Mouse (Mus musculus) limb, embryonic 13.5 days (tissue): ENCODE results near the gene Pkd1l2. TPM values are rescaled to one million over a fixed set of nuclear protein-coding genes. Genes with fewer than 3 reads are reported as not detected.
A peak's percentile ranks its signal among the peaks of the same experiment; 100 is the strongest.

Experiments
- ATAC-seq: fragments of 200-750 bp; cut with Nextera tagmentation; 2 replicates; pipeline ENCODE4 v1.8.0; 2017; ENCODE audit warnings: low read depth, moderate number of reproducible peaks, moderate TSS enrichment; ENCODE audit not compliant: low FRiP score
- H3K27ac ChIP-seq: fragments of 300-500 bp; sonication (generic); 2 replicates; pipeline ENCODE4 v1.5.1; 2015; ENCODE audit warnings: inconsistent platforms, mild to moderate bottlenecking, moderate library complexity
- H3K27me3 ChIP-seq: fragments of 300-500 bp; sonication (generic); 2 replicates; pipeline ENCODE4 v1.6.1; 2015; ENCODE audit warnings: mild to moderate bottlenecking, inconsistent platforms
- H3K36me3 ChIP-seq: fragments of 300-500 bp; sonication (generic); 2 replicates; pipeline ENCODE4 v1.6.1; 2015; ENCODE audit warnings: inconsistent platforms, mild to moderate bottlenecking, moderate library complexity
- H3K4me1 ChIP-seq: fragments of 300-500 bp; sonication (generic); 2 replicates; pipeline ENCODE4 v1.6.1; 2015; ENCODE audit warnings: inconsistent platforms
- H3K4me2 ChIP-seq: fragments of 300-500 bp; sonication (generic); replicated peaks from 2 replicates; pipeline ENCODE4 v1.6.1; 2015; ENCODE audit warnings: inconsistent platforms, mild to moderate bottlenecking, moderate library complexity
- H3K4me3 ChIP-seq: fragments of 300-500 bp; sonication (generic); 2 replicates; pipeline ENCODE4 v1.5.1; 2015; ENCODE audit warnings: moderate library complexity, mild to moderate bottlenecking, inconsistent platforms
- H3K9ac ChIP-seq: fragments of 300-500 bp; sonication (generic); 2 replicates; pipeline ENCODE4 v1.6.1; 2015; ENCODE audit warnings: mild to moderate bottlenecking, inconsistent platforms
- H3K9me3 ChIP-seq: fragments of 300-500 bp; sonication (generic); 2 replicates; pipeline ENCODE4 v1.6.1; 2016; ENCODE audit warnings: inconsistent platforms
- WGBS: fragments of 180-500 bp; shearing (Covaris S2); methylation state at CpG from one replicate; pipeline ENCODE4 v1.1.7; 2015; 5-methylcytosine and 5-hydroxymethylcytosine counted together
- polyA plus RNA-seq: library from polyadenylated mRNA; unstranded; fragments of >200 nt; fragmentation: Nextera tagmentation; extraction: Ambion mirVana; gene quantifications from 2 replicates; pipeline ENCODE4 v1.2.1, GENCODE M21; 2015

The Pkd1l2 gene
- polyA plus RNA-seq, 1 experiment from 2014 or later = not detected

DNA sequence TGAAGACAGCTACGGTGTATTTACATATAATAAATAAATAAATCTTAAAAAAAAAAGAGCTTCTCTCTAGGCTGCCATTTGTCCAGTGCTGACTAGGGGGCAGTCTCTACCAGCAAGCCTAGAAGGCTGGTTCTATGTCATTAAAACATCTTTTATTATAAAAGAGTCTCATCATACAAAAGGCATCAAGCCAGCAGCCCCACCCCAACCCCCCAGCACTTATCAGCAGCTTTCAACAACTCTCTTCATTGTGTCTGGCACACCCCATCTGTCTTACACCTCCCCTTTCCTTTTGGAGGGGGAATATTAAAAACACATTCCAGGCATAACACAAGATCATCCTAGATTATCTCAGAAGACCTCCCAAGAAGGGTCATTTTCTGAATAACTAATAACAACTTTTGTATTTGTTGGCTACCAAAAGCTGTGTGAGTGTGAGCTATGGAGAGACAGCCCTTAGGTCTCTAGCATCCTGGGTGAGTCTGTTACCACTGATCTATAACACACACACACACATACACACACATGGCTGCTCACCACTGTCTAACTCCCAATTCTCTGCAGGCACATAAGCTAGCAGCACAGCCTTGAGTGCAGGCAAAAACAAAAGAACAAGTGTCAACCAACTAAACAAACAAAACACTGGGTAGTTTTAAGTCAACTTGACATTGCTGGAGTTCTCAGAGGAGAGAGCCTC is 59.8 kb downstream of the Pkd1l2 start:
- ATAC-seq = no peak
- Histone ChIP-seq H3K27ac (no peak overlapping the region), H3K27me3 (no peaks in the 10 kb centered on the region), H3K4me3 (no peak overlapping the region), H3K36me3 (no peaks in the 10 kb centered on the region), H3K9me3 (no peaks in the 10 kb centered on the region), H3K4me2 (no peak overlapping the region), H3K9ac (no peak overlapping the region), H3K4me1 (no peaks in the 10 kb centered on the region)
- WGBS = 73% methylated on average over 1 of the region's 1 CpGs

DNA sequence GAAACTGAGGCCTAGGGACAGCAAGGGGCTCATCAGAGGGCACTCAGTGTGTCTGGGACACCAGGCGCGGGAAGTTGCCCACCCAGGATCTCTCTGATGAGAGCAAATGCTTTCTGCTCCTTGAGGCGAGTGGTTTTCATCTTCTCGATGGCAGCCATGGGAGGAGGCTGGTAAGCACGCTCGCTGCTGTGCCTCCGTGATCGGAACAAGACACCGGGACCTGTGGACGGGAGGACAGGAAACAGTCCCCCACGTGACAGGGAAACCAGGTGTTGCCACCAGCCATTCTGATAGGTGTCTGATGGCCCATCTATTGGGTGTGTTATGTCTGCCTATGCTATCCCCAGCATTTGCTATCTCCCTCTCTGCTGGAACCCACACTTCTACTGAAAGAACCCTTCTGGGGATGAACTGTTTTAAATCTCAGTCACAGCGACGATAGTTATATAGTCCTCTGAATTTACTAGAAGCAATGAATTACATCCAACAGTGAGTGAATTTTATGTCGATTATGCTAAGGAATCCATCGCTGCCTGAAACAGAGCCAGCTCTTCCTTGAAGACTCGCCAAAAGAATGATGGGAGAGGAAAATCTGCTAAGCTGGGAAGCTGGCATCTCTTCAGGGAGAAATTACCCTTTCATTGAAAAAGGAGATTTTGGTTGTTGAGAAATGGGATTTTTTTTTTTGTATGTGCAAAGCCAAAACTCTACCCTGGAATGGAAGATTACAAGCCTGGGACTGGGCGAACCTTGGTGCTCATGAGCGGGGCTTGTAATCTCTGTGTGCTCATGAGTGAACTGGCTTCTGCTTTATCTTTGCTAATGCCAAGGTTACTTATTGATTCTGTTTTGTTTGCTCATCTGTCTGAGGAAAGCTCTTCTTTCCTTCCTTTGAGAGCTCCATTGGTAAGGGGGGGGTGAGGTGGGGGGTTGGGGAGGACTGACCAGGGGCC is 62.6 kb downstream of the Pkd1l2 start:
- WGBS = 75% methylated on average over 18 of the region's 18 CpGs
- H3K9me3 ChIP-seq = no peaks in the 10 kb centered on the region; the same call in 1 of the 2 replicates
- no peaks in the 10 kb centered on the region for H3K27me3 ChIP-seq
- no peak overlapping the region for H3K4me3 ChIP-seq
- H3K4me2 ChIP-seq = no peak overlapping the region
- no peak overlapping the region for H3K9ac ChIP-seq
- no peaks in the 10 kb centered on the region for H3K36me3 ChIP-seq
- no peaks in the 10 kb centered on the region for H3K4me1 ChIP-seq
- no peak overlapping the region for H3K27ac ChIP-seq
- no peak for ATAC-seq

DNA sequence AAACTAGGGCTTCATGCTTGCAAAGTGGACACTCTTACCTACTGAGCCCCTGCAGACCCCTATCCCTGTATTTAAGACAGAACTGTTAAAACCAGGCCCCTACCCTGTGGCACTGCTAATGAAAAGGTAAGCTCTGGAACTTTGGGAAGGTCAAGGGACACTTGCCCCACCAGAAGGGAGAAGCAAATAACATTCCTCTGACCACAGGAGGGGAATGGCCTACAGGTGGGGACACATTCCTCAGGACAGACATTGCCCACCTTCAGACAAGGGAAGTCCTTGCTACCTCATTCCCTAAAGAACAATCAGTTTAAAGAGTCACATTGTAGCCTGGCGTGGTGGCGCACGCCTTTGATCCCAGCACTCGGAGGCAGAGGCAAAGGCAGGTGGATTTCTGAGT is 64.4 kb downstream of the Pkd1l2 start:
- WGBS = 83% methylated on average over 4 of the region's 4 CpGs
- no peak for ATAC-seq
- H3K27ac ChIP-seq = no peak overlapping the region
- no peaks in the 10 kb centered on the region for H3K27me3 ChIP-seq
- H3K9me3 ChIP-seq = no peaks in the 10 kb centered on the region; the same call in 1 of the 2 replicates
- H3K4me1 ChIP-seq = no peaks in the 10 kb centered on the region
- no peaks in the 10 kb centered on the region for H3K36me3 ChIP-seq
- H3K4me3 ChIP-seq = no peak overlapping the region
- no peak overlapping the region for H3K9ac ChIP-seq
- no peak overlapping the region for H3K4me2 ChIP-seq

DNA sequence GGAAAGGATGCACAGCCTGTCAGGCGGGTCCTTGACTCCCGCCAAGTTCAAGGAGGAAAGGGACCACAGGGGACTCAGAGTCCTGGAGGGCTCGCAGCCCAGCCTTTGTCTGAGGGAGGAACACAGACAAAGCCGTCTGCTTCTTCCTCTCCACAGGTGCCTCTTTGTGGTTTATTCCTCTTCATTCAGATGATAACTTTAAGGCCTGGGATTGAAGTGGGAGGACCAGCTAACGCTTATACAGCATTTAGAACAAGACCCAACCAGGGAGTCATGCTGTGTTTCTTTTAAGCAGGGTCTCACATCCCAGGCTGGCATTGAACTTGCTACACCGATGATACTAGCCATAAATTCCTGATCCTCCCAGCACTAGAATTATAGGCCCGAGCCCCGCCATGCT is 65.2 kb downstream of the Pkd1l2 start:
- H3K4me1 ChIP-seq = no peaks in the 10 kb centered on the region
- H3K4me2 ChIP-seq = no peak overlapping the region
- H3K36me3 ChIP-seq = no peaks in the 10 kb centered on the region
- no peak overlapping the region for H3K27ac ChIP-seq
- no peaks in the 10 kb centered on the region; the same call in 1 of the 2 replicates for H3K9me3 ChIP-seq
- WGBS = 59% methylated on average over 8 of the region's 8 CpGs
- H3K9ac ChIP-seq = no peak overlapping the region
- no peaks in the 10 kb centered on the region for H3K27me3 ChIP-seq
- no peak for ATAC-seq
- no peak overlapping the region for H3K4me3 ChIP-seq

GRCm38 (mm10) chr8:117015670-117016069 is 66.6 kb downstream of the Pkd1l2 start:
- Histone ChIP-seq H3K9ac (no peak overlapping the region), H3K27me3 (no peaks in the 10 kb centered on the region), H3K4me3 (no peak overlapping the region), H3K4me1 (no peaks in the 10 kb centered on the region), H3K36me3 (no peaks in the 10 kb centered on the region), H3K27ac (no peak overlapping the region), H3K9me3 (no peaks in the 10 kb centered on the region; the same call in 1 of the 2 replicates), H3K4me2 (no peak overlapping the region)
- no peak for ATAC-seq
- WGBS = 57% methylated on average over 4 of the region's 4 CpGs

DNA sequence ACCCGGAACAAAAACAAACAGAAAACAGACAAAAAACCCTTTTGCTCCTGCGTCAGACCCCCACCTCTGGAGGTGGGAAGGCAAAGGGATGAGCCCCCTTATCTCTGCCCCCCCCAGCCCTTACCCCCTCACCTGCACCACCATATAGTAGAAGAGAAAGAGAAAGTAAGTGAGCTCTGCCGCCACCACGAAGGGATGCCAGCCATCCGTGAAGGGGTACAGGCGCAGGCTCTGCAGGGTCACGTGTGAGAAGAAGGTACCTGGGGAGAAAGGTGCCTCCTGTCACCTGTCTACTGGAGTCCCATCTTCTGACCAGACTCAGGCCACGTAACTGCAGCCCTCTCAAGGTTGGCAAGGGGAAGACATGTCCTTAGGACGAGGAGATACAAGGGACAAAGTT is 70.9 kb downstream of the Pkd1l2 start:
- WGBS = 85% methylated on average over 9 of the region's 9 CpGs
- Histone ChIP-seq H3K9ac (no peak overlapping the region), H3K4me3 (no peak overlapping the region), H3K27ac (no peak overlapping the region), H3K4me2 (no peak overlapping the region), H3K36me3 (no peaks in the 10 kb centered on the region), H3K4me1 (no peaks in the 10 kb centered on the region), H3K27me3 (no peaks in the 10 kb centered on the region), H3K9me3 (no peaks in the 10 kb centered on the region; the same call in 1 of the 2 replicates)
- ATAC-seq = no peak

GRCm38 (mm10) chr8:116994016-116994716 is 88.1 kb downstream of the Pkd1l2 start:
- Histone ChIP-seq H3K27me3 (no peaks in the 10 kb centered on the region), H3K9me3 (no peaks in the 10 kb centered on the region), H3K4me1 (peaks cover 13% of the 10 kb centered on the region), H3K4me3 (peak overlapping the region; percentile 74), H3K4me2 (peak overlapping the region; percentile 76), H3K36me3 (0 out of 2 replicates have a peak, but pooled peaks cover 3% of the 10 kb centered on the region), H3K9ac (peak overlapping the region; percentile 52; the same call in 1 of the 2 replicates), H3K27ac (peak overlapping the region; percentile 39)
- WGBS = 54% methylated on average over 11 of the region's 11 CpGs
- ATAC-seq = no peak

DNA sequence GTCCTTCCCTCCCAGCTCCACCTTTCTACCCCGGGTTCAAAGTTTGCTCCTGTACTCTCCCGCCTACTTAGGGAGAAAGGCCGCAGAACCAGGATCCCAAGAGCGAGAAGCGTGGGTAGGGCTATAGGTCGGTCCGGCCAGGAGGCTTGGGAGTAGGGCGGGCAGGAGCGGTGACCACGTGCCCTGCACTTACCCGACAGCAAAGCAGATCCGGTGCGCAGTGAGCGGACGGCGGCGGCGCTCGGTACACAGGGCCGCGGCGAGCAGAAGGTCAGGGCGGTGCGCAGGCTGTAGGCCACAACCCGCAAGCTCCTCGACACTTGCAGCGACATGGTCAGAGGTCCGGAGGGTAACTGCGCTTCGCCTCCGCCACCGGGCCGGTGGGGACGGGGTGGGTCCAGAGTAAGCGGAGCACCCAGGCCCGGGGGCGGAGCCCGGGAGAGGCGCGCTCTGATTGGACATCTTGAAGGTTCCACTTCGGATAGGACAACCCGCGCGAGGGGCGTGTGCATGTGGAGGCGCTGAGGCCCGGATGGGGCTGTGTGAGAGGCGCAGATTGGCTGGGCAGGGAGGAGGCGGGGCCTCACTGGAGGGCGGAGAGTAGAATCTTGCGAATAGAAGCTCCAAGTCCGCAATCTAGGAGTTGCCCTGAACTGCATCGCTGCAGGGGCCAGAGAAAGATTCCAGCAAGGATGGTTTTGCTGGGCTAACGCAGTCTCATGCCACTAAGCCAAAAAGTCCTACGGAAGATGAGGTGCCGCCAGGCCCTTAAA is 89.0 kb downstream of the Pkd1l2 start, which contains the start of gene Gcsh:
TSS of gene Gcsh (minus strand) at position 443 of the 773 bp plus-strand sequence.
- peak within 1 kb of the TSS; percentile 69 for H3K9ac ChIP-seq
- H3K36me3 ChIP-seq = peaks cover 4% of the 10 kb centered on the region
- peak within 1 kb of the TSS; percentile 76 for H3K4me2 ChIP-seq
- WGBS = under 1% methylated on average over 55 of the region's 56 CpGs
- H3K4me1 ChIP-seq = peaks cover 13% of the 10 kb centered on the region
- no peaks in the 10 kb centered on the region for H3K27me3 ChIP-seq
- H3K4me3 ChIP-seq = peak within 1 kb of the TSS; percentile 74
- peak; percentile 100 for ATAC-seq
- H3K27ac ChIP-seq = peak within 1 kb of the TSS; percentile 39
- H3K9me3 ChIP-seq = no peaks in the 10 kb centered on the region

DNA sequence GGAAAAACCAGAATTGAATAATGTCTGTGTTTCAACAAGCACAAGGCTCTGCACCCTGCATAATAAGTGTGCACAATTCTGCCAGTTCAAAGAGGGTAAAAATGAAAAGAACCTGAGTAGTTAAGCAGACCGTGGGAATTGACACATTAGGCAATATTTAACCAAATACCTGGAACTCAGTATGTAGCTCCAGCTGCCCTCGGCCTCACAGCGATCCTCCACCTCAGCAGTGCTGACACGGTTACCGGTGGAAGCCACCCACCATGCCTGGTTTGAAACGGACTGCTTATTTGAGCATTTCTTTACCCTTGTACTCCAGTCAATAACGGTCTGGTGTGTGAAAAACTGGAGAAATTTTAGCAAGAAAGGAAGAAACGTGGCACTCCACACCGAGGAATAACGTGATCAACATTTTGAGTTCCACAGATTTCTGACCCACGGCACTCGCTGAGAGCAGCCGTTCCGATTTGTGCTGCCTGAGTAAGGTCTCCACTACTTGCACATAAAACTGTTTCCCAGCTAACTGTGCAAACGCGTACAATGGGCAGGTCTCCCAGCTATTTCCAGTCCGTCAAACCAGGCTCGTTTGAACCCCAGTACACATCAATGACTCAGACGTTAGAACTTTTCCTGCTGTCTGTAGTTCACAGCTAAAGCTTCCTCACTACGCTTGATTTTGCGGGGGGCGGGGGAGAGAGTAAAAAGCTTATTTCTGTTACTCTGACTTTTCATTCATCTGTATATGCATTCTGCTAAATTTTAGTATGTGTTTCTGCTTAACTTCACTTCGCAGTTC is 89.9 kb downstream of the Pkd1l2 start:
- H3K4me2 ChIP-seq = peak overlapping the region; percentile 76
- H3K4me1 ChIP-seq = peaks cover 13% of the 10 kb centered on the region
- WGBS = 10% methylated on average over 23 of the region's 23 CpGs
- H3K4me3 ChIP-seq = peak overlapping the region; percentile 74
- no peak for ATAC-seq
- no peak overlapping the region for H3K27ac ChIP-seq
- peak overlapping the region; percentile 69 for H3K9ac ChIP-seq
- H3K27me3 ChIP-seq = no peaks in the 10 kb centered on the region
- H3K9me3 ChIP-seq = no peaks in the 10 kb centered on the region
- peaks cover 14% of the 10 kb centered on the region for H3K36me3 ChIP-seq

- ATAC-seq = no peak
- Histone ChIP-seq H3K36me3 (peaks cover 25% of the 10 kb centered on the region), H3K9me3 (no peaks in the 10 kb centered on the region), H3K9ac (no peak overlapping the region), H3K4me1 (peaks cover 13% of the 10 kb centered on the region), H3K4me2 (0 out of 2 replicates have a peak overlapping the region, but pooled peaks have one; percentile 76), H3K27ac (no peak overlapping the region), H3K4me3 (no peak overlapping the region), H3K27me3 (no peaks in the 10 kb centered on the region)
- 86% methylated on average over 8 of the region's 8 CpGs for WGBS
These were observed 91.0 kb downstream of the Pkd1l2 start for GRCm38 (mm10) chr8:116991241-116991640.
